Mouse (Mus musculus) liver, embryonic 12.5 days (tissue): ENCODE measurements around the gene Angpt4. TPM values are rescaled to one million over a fixed set of nuclear protein-coding genes. Genes with fewer than 3 reads are reported as not detected.
A peak's percentile ranks its signal among the peaks of the same experiment; 100 is the strongest.

ENCODE experiments used
- ATAC-seq: fragments of 200-750 bp; cut with Nextera tagmentation; 2 replicates; pipeline ENCODE4 v1.8.0; 2017; ENCODE audit warnings: moderate number of reproducible peaks, mild to moderate bottlenecking, moderate library complexity
- H3K27ac ChIP-seq: fragments of 300-500 bp; sonication (generic); 2 replicates; pipeline ENCODE4 v1.5.1; 2016; ENCODE audit warnings: mild to moderate bottlenecking
- H3K27me3 ChIP-seq: fragments of 300-500 bp; sonication (generic); replicated peaks from 2 replicates; pipeline ENCODE4 v1.6.1; 2016; ENCODE audit warnings: mild to moderate bottlenecking, moderate library complexity
- H3K36me3 ChIP-seq: fragments of 300-500 bp; sonication (generic); 2 replicates; pipeline ENCODE4 v1.6.1; 2016; ENCODE audit warnings: mild to moderate bottlenecking, moderate library complexity
- H3K4me1 ChIP-seq: fragments of 300-500 bp; sonication (generic); 2 replicates; pipeline ENCODE4 v1.6.1; 2016
- H3K4me2 ChIP-seq: fragments of 300-500 bp; sonication (generic); 2 replicates; pipeline ENCODE4 v1.6.1; 2016; ENCODE audit warnings: mild to moderate bottlenecking, moderate library complexity
- H3K4me3 ChIP-seq: fragments of 300-500 bp; sonication (generic); 2 replicates; pipeline ENCODE4 v1.5.1; 2016; ENCODE audit warnings: mild to moderate bottlenecking, moderate library complexity
- H3K9ac ChIP-seq: fragments of 300-500 bp; sonication (generic); 2 replicates; pipeline ENCODE4 v1.6.1; 2016; ENCODE audit warnings: mild to moderate bottlenecking, moderate library complexity
- H3K9me3 ChIP-seq: fragments of 300-500 bp; sonication (generic); replicated peaks from 2 replicates; pipeline ENCODE4 v1.6.1; 2016; ENCODE audit warnings: mild to moderate bottlenecking, moderate library complexity
- WGBS: fragments of 180-500 bp; shearing (Covaris S2); methylation state at CpG from one replicate; pipeline ENCODE4 v1.1.7; 2016; ENCODE audit not compliant: insufficient replicate concordance; 5-methylcytosine and 5-hydroxymethylcytosine counted together
- polyA plus RNA-seq: library from polyadenylated mRNA; unstranded; fragments of >200 nt; fragmentation: Nextera tagmentation; extraction: Ambion mirVana; gene quantifications from 2 replicates; pipeline ENCODE4 v1.2.1, GENCODE M21; 2016

Angpt4 gene
- 0.05 and 0.08 TPM in 2 replicates for polyA plus RNA-seq

GRCm38 (mm10) chr2:151910919-151911500, at the start of gene Angpt4:
TSS of gene Angpt4 (plus strand) at chr2:151911210.
- Histone ChIP-seq H3K9ac (no peak within 1 kb of the TSS), H3K27me3 (no peaks in the 10 kb centered on the region; the same call in 1 of the 2 replicates), H3K36me3 (no peaks in the 10 kb centered on the region), H3K27ac (no peak within 1 kb of the TSS), H3K4me3 (no peak within 1 kb of the TSS), H3K4me2 (no peak within 1 kb of the TSS), H3K9me3 (no peaks in the 10 kb centered on the region), H3K4me1 (peaks cover 4% of the 10 kb centered on the region; the same call in 1 of the 2 replicates)
- no peak; the same call in 1 of the 2 replicates for ATAC-seq
- 63% methylated on average over 13 of the region's 13 CpGs for WGBS

GRCm38 (mm10) chr2:151862257-151862810, 48.7 kb upstream of the Angpt4 start:
- Histone ChIP-seq H3K4me1 (no peaks in the 10 kb centered on the region), H3K9me3 (no peaks in the 10 kb centered on the region), H3K4me2 (no peak overlapping the region), H3K9ac (no peak overlapping the region), H3K27ac (no peak overlapping the region), H3K4me3 (no peak overlapping the region), H3K36me3 (no peaks in the 10 kb centered on the region), H3K27me3 (peaks cover 8% of the 10 kb centered on the region; the same call in 1 of the 2 replicates)
- ATAC-seq = no peak
- WGBS = 37% methylated on average over 5 of the region's 5 CpGs

- Histone ChIP-seq H3K27me3 (peaks cover 8% of the 10 kb centered on the region), H3K9me3 (no peaks in the 10 kb centered on the region), H3K27ac (no peak overlapping the region), H3K36me3 (no peaks in the 10 kb centered on the region), H3K4me2 (no peak overlapping the region), H3K9ac (no peak overlapping the region), H3K4me1 (no peaks in the 10 kb centered on the region), H3K4me3 (no peak overlapping the region)
- no peak for ATAC-seq
- WGBS = 74% methylated on average over 6 of the region's 6 CpGs
Observed at GRCm38 (mm10) chr2:151864941-151865340, 46.1 kb upstream of the Angpt4 start.

- H3K4me3 ChIP-seq = no peak overlapping the region
- no peaks in the 10 kb centered on the region for H3K36me3 ChIP-seq
- no peak for ATAC-seq
- H3K27me3 ChIP-seq = peaks cover 8% of the 10 kb centered on the region
- no peak overlapping the region for H3K9ac ChIP-seq
- no peak overlapping the region for H3K27ac ChIP-seq
- H3K4me1 ChIP-seq = no peaks in the 10 kb centered on the region
- H3K4me2 ChIP-seq = no peak overlapping the region
- no peaks in the 10 kb centered on the region for H3K9me3 ChIP-seq
- 28% methylated on average over 4 of the region's 4 CpGs for WGBS
Observed at GRCm38 (mm10) chr2:151866487-151866886, 44.5 kb upstream of the Angpt4 start.

- H3K4me2 ChIP-seq = no peak overlapping the region
- H3K36me3 ChIP-seq = no peaks in the 10 kb centered on the region
- no peak for ATAC-seq
- H3K27ac ChIP-seq = no peak overlapping the region
- H3K9me3 ChIP-seq = no peaks in the 10 kb centered on the region
- H3K4me1 ChIP-seq = no peaks in the 10 kb centered on the region
- H3K27me3 ChIP-seq = peaks cover 8% of the 10 kb centered on the region
- no peak overlapping the region for H3K9ac ChIP-seq
- H3K4me3 ChIP-seq = no peak overlapping the region
- WGBS = 63% methylated on average over 8 of the region's 8 CpGs
Observed at GRCm38 (mm10) chr2:151868196-151868595, 42.8 kb upstream of the Angpt4 start.

GRCm38 (mm10) chr2:151874551-151874950, 36.5 kb upstream of the Angpt4 start:
- Histone ChIP-seq H3K4me1 (no peaks in the 10 kb centered on the region), H3K9ac (no peak overlapping the region), H3K9me3 (no peaks in the 10 kb centered on the region), H3K4me3 (no peak overlapping the region), H3K4me2 (no peak overlapping the region), H3K36me3 (no peaks in the 10 kb centered on the region), H3K27me3 (no peaks in the 10 kb centered on the region; the same call in 1 of the 2 replicates), H3K27ac (no peak overlapping the region)
- ATAC-seq = no peak

- H3K9ac ChIP-seq = no peak overlapping the region
- 12% methylated on average over 8 of the region's 8 CpGs for WGBS
Observed at GRCm38 (mm10) chr2:151876012-151876485, 35.0 kb upstream of the Angpt4 start.

GRCm38 (mm10) chr2:151878645-151879044, 32.4 kb upstream of the Angpt4 start:
- Histone ChIP-seq H3K27ac (no peak overlapping the region), H3K9ac (no peak overlapping the region), H3K27me3 (no peaks in the 10 kb centered on the region; the same call in 1 of the 2 replicates), H3K9me3 (no peaks in the 10 kb centered on the region), H3K36me3 (no peaks in the 10 kb centered on the region), H3K4me1 (no peaks in the 10 kb centered on the region), H3K4me3 (no peak overlapping the region), H3K4me2 (no peak overlapping the region)
- no peak for ATAC-seq
- 60% methylated on average over 3 of the region's 3 CpGs for WGBS

More at GRCm38 (mm10) chr2:151876012-151876485, 35.0 kb upstream of the Angpt4 start:
- H3K27ac ChIP-seq = no peak overlapping the region
- no peaks in the 10 kb centered on the region for H3K9me3 ChIP-seq
- ATAC-seq = 0 out of 2 replicates have a peak, but pooled peaks have one; percentile 21
- H3K4me1 ChIP-seq = no peaks in the 10 kb centered on the region
- no peak overlapping the region for H3K4me3 ChIP-seq
- no peaks in the 10 kb centered on the region for H3K36me3 ChIP-seq
- H3K4me2 ChIP-seq = no peak overlapping the region
- H3K27me3 ChIP-seq = no peaks in the 10 kb centered on the region; the same call in 1 of the 2 replicates

GRCm38 (mm10) chr2:151879760-151880159, 31.2 kb upstream of the Angpt4 start:
- 31% methylated on average over 2 of the region's 2 CpGs for WGBS
- ATAC-seq = no peak
- no peaks in the 10 kb centered on the region for H3K4me1 ChIP-seq
- H3K27me3 ChIP-seq = no peaks in the 10 kb centered on the region; the same call in 1 of the 2 replicates
- no peak overlapping the region for H3K27ac ChIP-seq
- H3K4me3 ChIP-seq = no peak overlapping the region
- H3K4me2 ChIP-seq = no peak overlapping the region
- no peaks in the 10 kb centered on the region for H3K36me3 ChIP-seq
- H3K9me3 ChIP-seq = no peaks in the 10 kb centered on the region
- H3K9ac ChIP-seq = no peak overlapping the region

- Histone ChIP-seq H3K4me3 (no peak overlapping the region), H3K4me1 (no peaks in the 10 kb centered on the region), H3K27me3 (no peaks in the 10 kb centered on the region), H3K36me3 (no peaks in the 10 kb centered on the region), H3K9ac (no peak overlapping the region), H3K4me2 (no peak overlapping the region), H3K27ac (no peak overlapping the region), H3K9me3 (no peaks in the 10 kb centered on the region)
- ATAC-seq = no peak
- 54% methylated on average over 6 of the region's 6 CpGs for WGBS
Observed at GRCm38 (mm10) chr2:151891031-151891430, 20.0 kb upstream of the Angpt4 start.

GRCm38 (mm10) chr2:151893122-151893774, 17.8 kb upstream of the Angpt4 start:
- no peaks in the 10 kb centered on the region for H3K36me3 ChIP-seq
- H3K27me3 ChIP-seq = no peaks in the 10 kb centered on the region
- H3K4me2 ChIP-seq = no peak overlapping the region
- no peak overlapping the region for H3K4me3 ChIP-seq
- ATAC-seq = no peak
- no peak overlapping the region for H3K9ac ChIP-seq
- WGBS = 47% methylated on average over 15 of the region's 15 CpGs
- no peaks in the 10 kb centered on the region for H3K4me1 ChIP-seq
- H3K27ac ChIP-seq = no peak overlapping the region
- H3K9me3 ChIP-seq = no peaks in the 10 kb centered on the region

- no peak for ATAC-seq
- 56% methylated on average over 8 of the region's 8 CpGs for WGBS
- H3K27ac ChIP-seq = no peak overlapping the region
- no peak overlapping the region for H3K9ac ChIP-seq
- H3K4me1 ChIP-seq = no peaks in the 10 kb centered on the region
- no peak overlapping the region for H3K4me2 ChIP-seq
- H3K36me3 ChIP-seq = no peaks in the 10 kb centered on the region
- H3K4me3 ChIP-seq = no peak overlapping the region
- no peaks in the 10 kb centered on the region for H3K9me3 ChIP-seq
- H3K27me3 ChIP-seq = no peaks in the 10 kb centered on the region
Observed at GRCm38 (mm10) chr2:151894209-151894980, 16.6 kb upstream of the Angpt4 start.
